Mouse (Mus musculus): ENCODE results near the gene Irf2bp1.

The Irf2bp1 gene

DNA sequence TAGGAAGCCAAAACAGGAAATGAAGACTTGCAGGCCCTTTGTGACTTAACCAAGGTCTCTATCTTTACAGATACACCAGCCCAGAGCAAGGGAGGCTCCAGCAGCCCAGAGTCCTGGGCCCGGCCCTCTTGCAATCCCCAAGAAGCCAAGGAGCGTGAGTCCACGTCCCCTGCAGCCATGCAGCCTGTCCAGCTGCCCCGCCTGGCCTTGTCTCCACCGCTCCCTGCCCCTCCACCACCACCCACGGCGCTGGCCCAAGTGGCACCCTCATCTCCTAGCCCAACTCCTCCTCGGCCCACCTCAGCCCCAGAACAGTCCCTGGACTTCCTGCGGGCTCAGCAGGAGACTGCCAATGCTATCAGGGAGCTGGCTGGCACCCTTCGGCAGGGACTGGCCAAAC, 3.4 kb upstream of the Irf2bp1 start:
- in situ Hi-C loops (cut with MboI, MseI), result no loop called here

DNA sequence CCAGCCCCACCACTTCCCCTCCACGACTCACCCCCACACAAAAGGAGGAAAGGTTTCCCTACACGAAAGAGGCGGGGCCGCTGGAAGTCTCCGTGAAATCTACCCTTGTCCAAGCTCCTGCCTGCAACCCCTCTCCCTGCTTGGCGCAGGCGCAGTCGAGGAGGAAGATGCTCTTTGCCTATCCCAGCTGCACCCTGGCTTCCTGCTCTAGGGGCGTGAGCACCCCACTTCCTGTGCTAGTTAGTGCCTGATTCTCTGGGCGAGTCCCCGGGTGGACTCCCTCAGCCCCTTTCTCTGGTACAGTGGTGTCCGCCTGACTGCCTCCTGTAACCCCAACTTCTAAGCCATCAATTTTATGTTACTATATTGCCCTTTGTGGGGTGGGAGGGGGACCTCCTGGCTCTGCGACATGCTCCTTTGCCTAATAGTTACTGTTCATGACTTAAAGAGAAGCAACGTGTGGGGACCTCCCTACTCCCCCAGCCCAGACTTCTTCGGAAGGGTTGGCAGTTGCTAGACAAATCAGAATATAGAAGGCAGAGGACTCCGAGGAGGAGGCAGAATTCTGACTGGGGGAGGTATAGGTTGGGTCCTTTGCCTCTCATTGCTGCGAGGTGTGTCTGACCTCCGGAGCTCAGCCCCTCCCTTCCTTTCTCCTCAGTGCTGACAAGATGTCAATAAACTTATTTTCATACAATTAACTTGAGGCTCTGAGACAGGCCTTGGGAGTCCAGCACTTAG, 2.6 kb upstream of the Irf2bp1 start:
- in situ Hi-C loops (cut with MboI, MseI), result no loop called here

DNA sequence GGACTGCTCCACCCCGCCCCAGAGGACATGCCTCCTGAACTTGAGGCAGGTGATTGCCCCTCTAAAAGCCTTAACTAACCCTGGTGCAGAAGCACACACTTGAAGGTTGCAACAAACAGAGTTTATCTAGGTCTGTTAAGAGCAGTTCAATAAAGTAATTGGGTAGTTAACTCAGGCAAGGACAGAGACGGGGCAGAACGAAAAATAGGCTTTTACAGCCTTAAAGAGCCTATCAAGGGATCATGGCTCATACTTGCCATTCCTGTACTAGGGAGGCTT, 2.1 kb upstream of the Irf2bp1 start:
- in situ Hi-C loops (cut with MboI, MseI), result no loop called here

DNA sequence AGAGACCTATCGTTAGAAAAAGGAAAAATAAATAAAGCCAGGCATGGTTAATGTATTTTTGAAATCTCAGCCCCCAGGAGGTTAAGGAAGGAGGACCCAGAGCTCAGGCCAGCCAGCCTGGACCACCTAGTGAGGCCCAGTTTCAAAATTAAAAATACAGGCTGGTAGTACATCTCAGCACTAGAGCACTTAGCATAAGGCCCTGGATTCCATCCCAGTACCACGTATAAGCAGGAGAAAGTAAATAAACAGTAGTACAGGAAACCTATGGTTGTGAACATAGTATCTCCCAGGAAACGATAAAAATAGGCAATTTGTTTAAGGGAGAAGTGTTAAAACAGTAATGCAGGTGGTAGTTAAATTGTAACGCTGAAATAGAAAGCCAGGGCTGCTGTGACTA, 1.7 kb upstream of the Irf2bp1 start:
- in situ Hi-C loops (cut with MboI, MseI), result no loop called here

DNA sequence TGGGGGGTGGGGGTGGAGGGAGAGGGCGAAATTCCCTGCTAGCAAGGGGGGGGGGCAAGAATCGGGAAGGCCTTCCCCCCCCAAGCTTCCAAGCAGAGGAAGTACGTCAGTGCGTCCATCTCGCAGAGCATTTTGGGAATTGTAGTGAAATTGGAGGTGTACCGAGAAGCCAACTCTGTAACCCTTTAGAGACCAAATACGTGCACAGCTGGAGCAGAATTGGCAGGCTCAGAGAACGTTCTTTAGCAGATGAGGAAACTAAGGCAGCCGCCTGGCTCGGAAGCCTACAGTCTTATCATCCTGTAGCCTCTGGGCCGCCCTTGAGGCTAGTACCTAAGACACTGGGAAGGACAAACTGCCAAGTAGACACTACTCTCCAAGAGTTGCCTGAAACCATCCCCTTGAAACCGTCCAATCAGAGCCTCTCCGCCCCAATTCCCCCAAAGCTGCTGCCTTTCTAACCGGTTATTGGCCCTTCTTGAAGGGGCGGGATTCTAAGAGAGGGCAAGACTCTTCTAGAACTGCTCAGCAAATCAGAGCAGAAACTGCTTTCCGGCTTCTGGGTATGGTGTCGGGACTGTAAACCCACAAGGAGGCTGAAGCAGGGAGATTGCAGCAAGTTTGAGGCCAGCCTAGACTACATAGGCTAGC, 871 bp upstream of the Irf2bp1 start:
- in situ Hi-C loops (cut with MboI, MseI), result no loop called here

DNA sequence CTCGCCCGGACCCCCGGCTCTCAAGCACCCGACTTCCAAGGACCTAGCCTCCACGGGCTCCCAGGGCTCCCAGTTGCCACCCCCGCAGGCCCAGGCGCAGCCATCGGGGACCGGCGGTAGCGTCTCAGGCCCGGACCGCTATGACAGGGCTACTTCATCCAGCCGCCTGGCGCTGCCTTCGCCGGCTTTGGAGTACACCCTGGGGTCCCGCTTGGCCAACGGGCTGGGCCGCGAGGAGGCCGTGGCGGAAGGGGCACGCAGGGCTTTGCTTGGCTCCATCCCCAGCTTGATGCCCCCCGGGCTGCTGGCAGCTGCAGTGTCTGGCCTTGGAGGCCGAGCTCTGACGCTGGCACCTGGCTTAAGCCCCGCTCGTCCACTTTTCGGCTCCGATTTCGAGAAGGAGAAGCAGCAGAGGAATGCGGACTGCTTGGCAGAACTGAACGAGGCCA, 811 bp downstream of the Irf2bp1 start:
- in situ Hi-C loops (cut with MboI, MseI), result no loop called here

DNA sequence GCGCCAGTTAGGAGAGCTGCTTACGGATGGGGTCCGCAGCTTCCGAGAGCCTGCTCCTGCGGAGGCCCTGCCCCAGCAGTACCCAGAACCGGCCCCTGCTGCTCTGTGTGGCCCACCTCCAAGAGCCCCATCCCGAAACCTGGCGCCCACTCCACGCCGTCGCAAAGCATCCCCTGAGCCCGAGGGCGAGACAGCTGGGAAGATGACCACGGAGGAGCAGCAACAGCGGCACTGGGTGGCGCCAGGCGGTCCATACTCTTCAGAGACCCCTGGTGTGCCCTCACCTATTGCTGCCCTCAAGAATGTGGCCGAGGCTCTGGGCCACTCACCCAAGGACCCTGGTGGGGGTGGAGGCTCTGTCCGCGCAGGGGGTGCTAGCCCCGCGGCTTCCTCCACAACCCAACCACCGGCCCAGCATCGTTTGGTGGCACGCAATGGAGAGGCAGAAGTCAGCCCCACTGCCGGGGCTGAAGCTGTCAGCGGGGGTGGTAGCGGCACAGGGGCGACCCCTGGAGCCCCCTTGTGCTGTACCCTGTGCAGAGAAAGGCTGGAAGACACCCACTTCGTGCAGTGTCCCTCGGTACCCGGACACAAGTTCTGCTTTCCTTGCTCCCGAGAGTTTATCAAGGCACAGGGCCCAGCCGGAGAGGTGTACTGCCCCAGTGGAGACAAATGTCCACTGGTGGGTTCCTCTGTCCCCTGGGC, 1.7 kb downstream of the Irf2bp1 start:
- in situ Hi-C loops (cut with MboI, MseI), result no loop called here

DNA sequence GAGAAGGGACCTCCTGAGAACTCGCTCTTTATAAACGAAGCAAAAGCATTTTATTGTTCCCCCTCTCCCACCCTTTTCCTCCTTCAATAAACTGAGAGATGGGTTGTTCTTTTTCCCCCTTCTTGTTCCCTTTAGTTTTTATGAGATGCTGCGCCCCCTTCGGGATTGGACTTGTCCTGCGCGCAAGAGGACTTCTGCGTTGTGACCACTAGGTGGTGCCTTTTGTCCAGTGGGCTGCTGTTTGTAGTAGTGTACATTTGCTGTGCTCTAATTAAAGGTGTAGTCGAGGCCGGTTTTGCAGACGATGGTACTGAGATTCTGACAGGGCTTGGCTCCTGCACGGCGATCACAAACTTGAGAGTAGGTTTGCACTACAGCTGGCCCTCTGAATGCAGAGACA, 2.6 kb downstream of the Irf2bp1 start:
- in situ Hi-C loops (cut with MboI, MseI), result no loop called here

DNA sequence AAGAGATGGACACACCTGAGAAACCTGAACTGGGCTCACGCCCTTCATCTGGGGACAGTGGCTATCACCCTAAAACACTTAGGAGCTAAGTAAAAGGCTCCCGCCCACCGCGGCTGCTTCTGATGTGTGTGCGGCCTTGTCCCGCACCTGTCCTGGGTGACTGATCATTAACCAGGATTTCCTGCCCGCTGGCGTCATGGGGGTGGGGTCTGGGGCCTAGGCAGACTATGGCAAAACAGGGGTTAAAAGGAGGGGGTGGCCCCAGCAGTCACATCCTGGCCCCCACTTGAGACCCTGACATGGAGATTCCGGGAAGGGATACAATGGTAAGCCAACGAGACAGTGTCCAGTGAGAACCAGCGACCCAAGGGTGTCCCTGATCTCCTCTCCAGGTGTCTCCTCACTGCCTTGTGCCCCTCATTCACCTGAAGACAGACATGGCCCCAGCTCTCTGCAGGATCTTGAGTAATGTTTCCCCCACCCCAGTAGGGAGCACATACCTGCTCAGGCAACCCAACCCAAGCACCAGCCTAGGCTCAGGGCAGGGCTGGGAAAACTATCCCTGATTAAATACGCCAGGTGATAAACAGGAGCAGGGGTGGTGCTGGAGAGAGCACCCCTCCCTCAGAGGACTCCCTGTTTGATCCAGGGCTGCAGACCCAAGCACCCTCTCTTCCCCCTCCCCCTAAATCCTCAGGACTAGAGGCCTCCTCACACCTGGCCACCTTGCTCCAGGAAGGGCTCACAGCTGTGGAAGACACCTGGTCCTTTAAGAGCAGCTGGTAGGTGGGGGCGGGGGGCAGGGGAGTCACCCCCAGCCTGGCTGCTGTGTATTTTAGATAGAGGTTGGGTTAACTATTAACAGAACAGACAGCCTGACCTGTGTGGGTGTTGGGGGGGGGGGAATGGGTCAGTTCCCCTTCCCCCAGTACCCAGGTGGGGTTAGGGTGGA, 3.5 kb downstream of the Irf2bp1 start:
- in situ Hi-C loops (cut with MboI, MseI), result no loop called here

DNA sequence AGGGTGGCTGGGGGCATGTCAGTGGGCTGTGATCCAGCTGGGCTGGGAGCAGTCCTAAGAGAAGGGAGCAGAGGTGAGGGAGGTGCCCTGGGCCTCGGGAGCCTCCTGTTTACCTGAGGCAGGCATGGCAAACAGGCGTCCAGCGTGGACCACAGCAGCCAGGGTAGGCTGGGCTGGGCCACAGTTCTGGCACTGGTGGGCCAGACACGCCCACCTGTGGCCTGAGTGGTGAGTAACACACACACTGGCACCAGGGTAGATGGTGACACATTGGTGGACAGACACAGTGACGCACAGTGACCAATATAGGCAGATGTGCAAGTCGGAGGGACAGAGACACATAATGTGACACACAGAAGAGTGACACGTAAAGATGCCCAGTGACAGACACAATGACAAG, 6.7 kb downstream of the Irf2bp1 start:
- in situ Hi-C loops (cut with MboI, MseI), result loop anchor here (10.0 kb wide), 1 partner anchor 686 kb away; no protein-coding TSS in a partner anchor

DNA sequence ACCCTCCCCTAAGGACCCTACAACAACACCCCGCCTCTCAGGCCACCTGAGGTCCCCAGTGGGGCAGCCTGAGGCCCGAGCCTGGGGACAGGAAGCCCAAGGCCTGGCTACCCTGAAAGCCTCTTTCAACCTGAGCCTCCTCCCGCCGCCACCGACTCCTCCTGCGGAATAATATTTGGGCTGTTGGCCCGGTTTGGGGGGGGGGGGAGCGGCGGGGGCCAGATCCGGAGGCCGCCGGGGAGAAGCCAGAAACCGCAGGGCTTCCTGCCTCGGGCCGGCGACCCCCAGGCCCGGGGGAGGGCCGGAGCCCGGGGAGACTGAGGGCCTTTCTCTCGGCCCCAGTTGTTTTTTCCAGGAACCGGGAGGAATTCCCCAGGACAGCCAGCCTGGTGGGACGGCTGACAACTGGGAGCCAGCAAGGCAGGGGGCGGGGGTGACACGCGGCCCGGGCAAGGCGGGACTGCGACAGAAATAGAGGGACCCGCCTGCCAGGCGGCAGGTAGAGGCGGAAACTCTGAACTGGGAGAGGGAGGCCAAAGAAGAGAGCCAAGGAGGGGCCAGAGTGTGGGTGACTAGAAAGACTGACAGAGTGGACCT, 8.3 kb downstream of the Irf2bp1 start:
- in situ Hi-C loops (cut with MboI, MseI), result loop anchor here (10.0 kb wide), 1 partner anchor 687 kb away; no protein-coding TSS in a partner anchor

DNA sequence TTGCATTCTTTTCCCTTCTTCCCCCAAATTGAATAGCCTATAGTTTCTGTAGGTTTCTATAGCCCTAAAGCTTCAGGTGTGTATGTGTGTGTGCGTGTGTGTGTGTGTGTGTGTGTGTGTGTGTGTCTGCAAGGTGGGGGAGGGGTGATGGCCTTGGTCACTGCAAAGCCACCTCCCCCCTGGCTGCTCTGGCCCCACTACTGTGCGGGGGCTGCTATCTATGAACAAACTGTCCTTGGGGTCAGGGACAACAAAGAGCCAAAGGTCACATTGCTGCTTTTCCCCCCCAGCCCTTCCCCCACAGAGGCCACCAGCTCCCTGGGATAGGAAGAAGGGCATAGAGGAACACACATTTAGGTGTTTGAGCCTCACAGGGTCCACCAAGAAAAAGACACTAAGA, 9.0 kb downstream of the Irf2bp1 start:
- in situ Hi-C loops (cut with MboI, MseI), result loop anchor here (10.0 kb wide), 1 partner anchor 688 kb away; no protein-coding TSS in a partner anchor

DNA sequence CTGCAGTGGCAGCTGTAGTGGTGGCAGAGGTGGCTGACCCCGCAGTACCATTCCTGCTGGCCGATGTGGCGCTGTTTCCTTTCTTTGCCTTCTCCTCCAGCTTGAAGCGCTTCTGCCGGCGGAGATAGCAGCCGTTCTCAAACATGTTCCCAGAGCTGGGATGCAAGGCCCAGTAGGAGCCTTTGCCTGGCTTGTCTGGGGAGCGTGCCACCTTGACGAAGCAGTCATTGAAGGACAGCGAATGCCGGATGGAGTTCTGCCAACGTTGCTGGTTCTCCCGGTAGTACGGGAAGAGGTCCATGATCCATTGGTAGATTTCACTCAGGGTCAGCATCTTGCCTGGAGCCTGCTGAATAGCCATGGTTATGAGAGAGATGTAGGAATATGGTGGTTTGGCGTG, 10.6 kb downstream of the Irf2bp1 start:
- in situ Hi-C loops (cut with MboI, MseI), result loop anchor here (10.0 kb wide), 1 partner anchor 690 kb away; no protein-coding TSS in a partner anchor

DNA sequence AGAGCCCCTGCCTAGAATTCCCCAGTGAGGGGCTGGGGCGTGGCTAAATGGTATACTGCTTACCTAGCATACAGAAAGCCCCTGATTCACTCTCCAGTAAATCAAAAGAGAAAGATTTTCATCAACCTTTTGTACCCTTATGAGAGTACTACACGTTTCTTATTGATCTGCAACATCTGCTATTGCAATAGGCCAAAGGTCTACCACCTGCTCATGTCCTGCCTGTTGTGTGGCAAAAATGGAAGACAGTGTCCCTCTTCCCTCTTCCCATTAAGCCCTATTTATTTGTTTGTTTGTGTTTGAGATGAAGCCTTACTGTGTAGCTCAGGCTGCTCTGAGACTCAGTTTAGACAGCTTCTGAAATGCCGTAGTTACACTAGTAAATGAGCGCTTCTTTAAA, 12.2 kb downstream of the Irf2bp1 start:
- in situ Hi-C loops (cut with MboI, MseI), result loop anchor here (10.0 kb wide), 1 partner anchor 691 kb away; no protein-coding TSS in a partner anchor

DNA sequence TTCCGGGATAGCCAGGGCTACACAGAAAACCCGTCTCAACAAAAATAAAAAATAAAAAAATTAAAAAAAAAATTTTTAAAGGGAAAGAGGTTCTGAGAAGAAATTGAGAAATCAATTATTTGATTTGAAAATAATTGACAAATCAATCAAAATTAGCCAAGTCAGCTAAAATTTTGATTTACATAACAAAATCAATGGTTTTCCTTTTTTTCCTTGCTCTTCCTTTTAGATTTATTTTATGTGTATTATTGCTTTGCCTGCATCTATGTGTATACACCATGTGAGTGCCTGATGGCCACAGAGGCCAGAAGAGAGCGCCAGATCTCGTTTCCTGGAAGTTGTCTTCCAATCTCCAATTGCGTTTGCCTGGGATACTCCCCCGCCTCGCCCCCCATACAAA, 14.1 kb downstream of the Irf2bp1 start:
- in situ Hi-C loops (cut with MboI, MseI), result loop anchor here (10.0 kb wide), 1 partner anchor 693 kb away; no protein-coding TSS in a partner anchor

DNA sequence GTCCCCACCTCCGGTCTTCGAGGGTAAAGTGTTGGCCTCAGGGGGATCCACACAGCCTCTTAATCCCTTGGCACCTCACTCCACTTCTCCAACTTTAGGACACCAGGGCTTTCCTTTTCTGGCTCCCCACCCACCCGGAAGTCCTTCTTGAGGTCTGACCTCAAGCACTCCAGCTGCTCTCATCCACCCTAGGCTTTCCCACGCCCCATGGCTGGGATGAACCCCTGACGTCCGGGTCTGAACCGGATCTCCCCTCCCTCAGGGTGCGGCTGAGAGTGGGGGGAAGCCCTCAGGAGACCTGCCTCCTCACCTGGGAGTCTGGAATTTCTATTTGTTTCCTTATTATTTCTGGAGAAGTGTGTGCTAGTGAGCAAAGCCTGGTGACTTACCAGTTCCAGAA, 17.2 kb downstream of the Irf2bp1 start:
- in situ Hi-C loops (cut with MboI, MseI), result no loop called here

DNA sequence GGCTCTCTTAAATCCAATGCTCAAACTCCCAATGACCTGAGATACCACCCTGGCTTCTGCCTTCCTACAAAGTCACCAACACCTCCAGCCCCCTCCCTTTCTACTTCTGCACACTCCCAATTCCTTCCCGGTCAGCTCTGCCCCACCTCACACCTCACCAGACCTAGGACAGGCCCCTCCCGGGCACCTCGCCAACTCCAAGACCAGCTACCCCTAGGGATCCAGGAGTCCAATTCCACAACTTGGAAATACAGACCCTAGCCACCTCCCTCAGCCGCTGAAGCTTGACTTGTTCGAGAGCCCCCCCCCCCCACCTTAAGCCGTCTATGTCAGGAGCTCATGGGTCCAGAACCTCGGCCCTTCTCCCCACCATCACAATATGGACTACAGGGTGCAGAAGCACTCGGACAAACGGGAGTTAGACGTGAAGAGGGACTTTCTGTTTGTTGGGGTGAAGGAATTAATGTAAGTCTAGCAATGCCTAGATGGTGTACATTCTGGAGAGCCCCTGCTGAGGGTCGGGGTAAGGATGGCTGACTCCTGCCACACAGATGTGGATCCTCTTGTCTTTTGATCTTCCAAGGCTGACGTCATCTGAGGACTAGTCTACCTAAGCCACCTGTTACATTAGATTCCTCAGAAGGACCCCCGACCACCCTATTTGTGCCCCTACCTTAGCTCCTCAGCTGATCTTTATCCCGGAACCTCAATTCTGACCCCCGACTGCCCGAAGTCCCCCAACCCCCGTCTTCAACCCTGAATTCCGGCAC, 18.5 kb downstream of the Irf2bp1 start:
- in situ Hi-C loops (cut with MboI, MseI), result no loop called here

DNA sequence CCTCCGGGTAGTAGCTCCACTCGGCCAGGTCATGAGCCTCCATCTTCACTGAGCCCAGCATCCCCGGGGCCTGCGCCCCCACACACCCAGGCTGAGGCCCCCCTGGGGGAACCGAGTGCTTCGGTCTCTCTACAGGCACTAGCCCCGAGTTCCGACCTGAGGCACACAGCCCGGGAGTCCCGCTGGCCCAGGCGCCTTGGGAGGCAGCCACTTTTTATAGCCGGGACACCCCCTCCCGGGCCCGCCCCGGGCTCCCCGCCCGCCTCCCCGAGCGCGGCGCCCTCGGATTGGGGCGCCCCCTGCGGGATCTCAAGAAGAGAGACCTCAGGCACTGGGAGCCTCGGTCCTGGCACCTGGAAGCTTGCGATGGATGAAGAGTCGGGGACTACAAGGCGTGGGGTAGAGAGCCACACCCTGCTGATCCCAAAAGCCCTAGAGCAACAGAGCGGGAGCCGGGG, 19.5 kb downstream of the Irf2bp1 start, which contains the start of gene Foxa3:
Gene Foxa3 (minus strand): TSS at position 182 of the 458 bp plus-strand sequence.
- in situ Hi-C loops (cut with MboI, MseI), result no loop called here

DNA sequence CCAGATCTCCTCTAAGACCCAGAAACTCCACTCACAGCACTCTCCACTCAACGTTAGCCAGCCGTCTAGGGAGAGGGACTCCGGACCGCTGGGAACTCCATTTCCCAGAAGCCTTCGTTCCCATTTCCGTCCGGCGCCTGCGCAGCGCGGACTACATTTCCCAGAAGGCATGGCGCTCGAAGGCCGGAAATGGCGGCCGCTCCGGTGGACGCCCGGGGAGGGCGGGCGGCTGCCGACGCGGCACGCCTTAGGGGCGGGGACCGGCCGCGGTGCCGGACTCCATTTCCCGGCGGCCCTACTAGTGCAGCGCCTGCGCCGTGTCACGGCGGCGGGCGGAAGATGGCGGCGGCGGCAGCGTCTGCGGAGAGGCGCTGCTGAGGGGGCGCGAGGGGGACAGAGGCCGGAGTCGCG, 20.3 kb downstream of the Irf2bp1 start, which contains the start of gene Sympk:
Gene Sympk (plus strand): TSS at position 282 of the 411 bp plus-strand sequence.
- in situ Hi-C loops (cut with MboI, MseI), result no loop called here
